Mouse (Mus musculus): ENCODE results near the gene Sult4a1.

GRCm38 (mm10) chr15:84105105-84105923 lies at the start of gene Sult4a1:
- TF ChIP-seq CTCF (IDR thresholded peaks at IDR 0.05; ENCODE audit: low read depth) (no peak), EP300 (IDR thresholded peaks at IDR 0.05; ENCODE audit: low read depth) (no peak)
